Mouse (Mus musculus): ENCODE measurements at regions not wholly inside any gene's neighbourhood (a gene's known extent, or its start where the extent isn't known, plus 50 kb on each side); places are given as distances from the start of the nearest gene placed in this dataset.

GRCm38 (mm10) chr11:64880674-64881073, 98.2 kb upstream of the Elac2 start:
- H3K4me3 ChIP-seq, result no peak overlapping the region
- ATAC-seq (ENCODE audit: extremely low read depth, insufficient number of reproducible peaks, low FRiP score, low TSS enrichment), result no peak
- peaks cover 7% of the 10 kb centered on the region; the same call in 1 of the 2 replicates for H3K27me3 ChIP-seq (replicated peaks)
- H3K4me1 ChIP-seq, result no peaks in the 10 kb centered on the region
- no peak overlapping the region for H3K9ac ChIP-seq
- WGBS, result 23% methylated on average over 8 of the region's 8 CpGs
- H3K9me3 ChIP-seq, result no peaks in the 10 kb centered on the region
- no peak overlapping the region for H3K27ac ChIP-seq (replicated peaks)
- H3K36me3 ChIP-seq, result no peaks in the 10 kb centered on the region
- no peak overlapping the region for H3K4me2 ChIP-seq

DNA sequence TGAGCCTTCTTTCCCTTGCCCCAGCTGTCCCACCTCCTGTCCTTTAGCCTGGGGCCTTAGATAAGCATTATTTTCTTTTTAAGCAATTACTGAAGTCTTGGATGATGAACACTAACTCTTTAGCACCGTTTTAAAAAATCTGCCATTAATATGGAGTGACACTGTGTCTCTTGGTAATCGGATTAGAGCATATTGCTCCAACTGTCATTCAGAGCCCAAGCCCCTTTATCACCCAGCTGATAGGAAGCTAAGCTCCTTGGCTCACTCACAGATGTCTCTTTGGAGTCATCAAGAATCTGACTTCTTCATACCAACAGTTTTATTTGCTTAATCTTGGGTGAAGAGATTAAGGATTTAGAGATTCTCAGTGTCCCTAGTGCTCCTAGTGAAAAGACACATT, 94.3 kb upstream of the Elac2 start:
- Histone ChIP-seq H3K36me3 (no peaks in the 10 kb centered on the region), H3K27ac (replicated peaks) (no peak overlapping the region), H3K27me3 (replicated peaks) (peaks cover 13% of the 10 kb centered on the region; the same call in 1 of the 2 replicates), H3K4me3 (no peak overlapping the region), H3K4me2 (no peak overlapping the region), H3K4me1 (no peaks in the 10 kb centered on the region), H3K9ac (no peak overlapping the region), H3K9me3 (no peaks in the 10 kb centered on the region)
- WGBS, result 35% methylated on average over 2 of the region's 2 CpGs
- no peak for ATAC-seq (ENCODE audit: extremely low read depth, insufficient number of reproducible peaks, low FRiP score, low TSS enrichment)

DNA sequence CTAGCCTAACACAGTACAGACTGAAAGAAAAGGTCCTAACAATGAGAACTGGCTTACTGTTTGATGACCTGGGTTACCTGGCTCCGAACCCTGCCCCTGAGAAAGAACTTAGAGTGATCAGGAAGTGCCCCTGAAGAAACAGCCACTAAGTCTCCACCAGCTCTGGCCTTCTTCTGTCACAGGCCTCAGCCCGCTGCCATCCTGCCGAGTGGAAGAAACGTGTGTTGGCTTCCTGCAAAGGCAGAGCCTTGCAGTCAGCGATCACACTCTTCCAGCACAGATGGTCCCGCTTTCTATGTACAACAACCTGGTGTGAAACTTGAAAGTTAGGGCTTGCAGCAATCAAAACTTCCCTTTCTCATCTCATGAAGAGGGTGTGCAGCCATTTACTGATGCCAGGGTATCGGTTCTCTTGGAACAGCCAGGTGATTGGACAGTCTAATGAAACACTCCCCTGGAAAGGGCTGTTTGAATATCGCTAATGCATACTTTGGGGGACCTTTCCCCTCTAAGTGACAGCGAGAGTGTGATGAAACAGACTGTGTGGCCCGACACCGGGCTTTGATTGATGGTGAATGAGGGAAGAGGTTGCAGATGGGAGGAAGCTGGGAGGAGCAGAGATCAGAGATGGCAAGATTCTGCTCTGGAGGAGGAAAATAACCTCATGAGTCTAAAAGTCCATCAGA, 89.4 kb upstream of the Elac2 start:
- H3K9ac ChIP-seq, result no peak overlapping the region
- H3K36me3 ChIP-seq, result no peaks in the 10 kb centered on the region
- ATAC-seq (ENCODE audit: extremely low read depth, insufficient number of reproducible peaks, low FRiP score, low TSS enrichment), result no peak
- WGBS, result 54% methylated on average over 11 of the region's 11 CpGs
- no peak overlapping the region for H3K27ac ChIP-seq (replicated peaks)
- no peak overlapping the region for H3K4me2 ChIP-seq
- H3K27me3 ChIP-seq (replicated peaks), result peaks cover 6% of the 10 kb centered on the region; the same call in 1 of the 2 replicates
- H3K4me1 ChIP-seq, result no peaks in the 10 kb centered on the region
- no peaks in the 10 kb centered on the region for H3K9me3 ChIP-seq
- no peak overlapping the region for H3K4me3 ChIP-seq

DNA sequence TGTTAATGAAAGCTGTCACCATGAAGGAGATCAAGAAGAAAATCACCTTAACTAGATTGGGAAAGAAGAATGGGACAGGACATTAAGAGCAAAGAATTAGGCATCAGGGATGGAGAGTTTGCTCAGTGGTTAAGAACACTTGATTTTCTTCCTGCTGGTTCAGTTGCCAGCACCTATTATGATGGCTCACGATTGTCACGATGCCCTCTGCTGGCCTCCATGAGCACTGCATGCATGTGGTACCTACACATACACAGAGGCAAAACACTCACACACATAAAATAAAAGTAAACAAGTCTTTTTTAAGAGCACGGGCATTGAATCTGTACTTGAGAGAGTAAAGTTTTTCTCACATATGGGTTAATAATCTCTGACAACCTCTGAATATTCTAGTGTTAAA, 88.1 kb upstream of the Elac2 start:
- H3K4me1 ChIP-seq, result no peaks in the 10 kb centered on the region
- no peaks in the 10 kb centered on the region for H3K36me3 ChIP-seq
- no peaks in the 10 kb centered on the region for H3K9me3 ChIP-seq
- ATAC-seq (ENCODE audit: extremely low read depth, insufficient number of reproducible peaks, low FRiP score, low TSS enrichment), result no peak
- no peak overlapping the region for H3K4me3 ChIP-seq
- H3K9ac ChIP-seq, result no peak overlapping the region
- no peak overlapping the region for H3K4me2 ChIP-seq
- 33% methylated on average over 3 of the region's 3 CpGs for WGBS
- H3K27ac ChIP-seq (replicated peaks), result no peak overlapping the region
- H3K27me3 ChIP-seq (replicated peaks), result peaks cover 6% of the 10 kb centered on the region; the same call in 1 of the 2 replicates

DNA sequence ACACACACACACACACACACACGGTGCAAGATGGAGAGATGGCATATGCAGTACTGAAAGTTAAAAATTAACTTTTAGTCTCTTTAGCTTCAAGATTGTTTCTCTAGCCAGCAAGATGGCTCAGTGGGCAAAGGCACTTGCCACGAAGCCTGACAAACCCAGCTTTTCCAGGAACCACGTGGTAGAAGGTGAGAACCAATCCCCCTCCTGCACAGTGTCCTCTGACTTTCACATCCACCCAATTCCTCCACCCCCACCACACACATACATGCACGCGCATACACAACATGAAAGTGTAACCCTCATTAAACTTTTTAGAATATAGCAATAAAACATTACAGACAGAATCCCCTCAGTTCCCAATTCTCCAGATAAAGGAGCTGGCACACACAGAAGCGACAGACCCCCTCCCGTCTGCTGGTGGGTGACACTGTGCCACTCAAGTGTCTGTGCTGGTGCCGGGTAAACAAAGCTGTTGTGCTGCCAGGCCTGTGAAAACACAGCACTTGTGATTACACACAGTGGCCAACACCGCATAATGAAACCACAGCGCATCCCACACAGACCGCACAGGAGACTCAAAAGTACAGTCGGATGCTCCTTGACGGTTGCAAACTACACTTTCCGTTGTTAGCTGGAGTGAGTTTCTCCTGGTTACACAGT, 82.9 kb upstream of the Elac2 start:
- no peak overlapping the region for H3K4me3 ChIP-seq

GRCm38 (mm10) chr11:64898758-64899586, 79.9 kb upstream of the Elac2 start:
- Histone ChIP-seq H3K9ac (no peak overlapping the region), H3K27me3 (replicated peaks) (peaks cover 6% of the 10 kb centered on the region; the same call in 1 of the 2 replicates), H3K4me3 (no peak overlapping the region), H3K9me3 (no peaks in the 10 kb centered on the region), H3K36me3 (no peaks in the 10 kb centered on the region), H3K4me2 (peak overlapping the region; percentile 32; the same call in 1 of the 2 replicates), H3K4me1 (peaks cover 3% of the 10 kb centered on the region; the same call in 1 of the 2 replicates), H3K27ac (replicated peaks) (no peak overlapping the region)
- 24% methylated on average over 17 of the region's 17 CpGs for WGBS
- no peak for ATAC-seq (ENCODE audit: extremely low read depth, insufficient number of reproducible peaks, low FRiP score, low TSS enrichment)

More for the DNA sequence above, 82.9 kb upstream of the Elac2 start:
- Histone ChIP-seq H3K4me1 (peaks cover 3% of the 10 kb centered on the region; the same call in 1 of the 2 replicates), H3K36me3 (no peaks in the 10 kb centered on the region), H3K4me2 (no peak overlapping the region), H3K27ac (replicated peaks) (no peak overlapping the region), H3K9me3 (no peaks in the 10 kb centered on the region), H3K27me3 (replicated peaks) (peaks cover 6% of the 10 kb centered on the region; the same call in 1 of the 2 replicates), H3K9ac (no peak overlapping the region)
- 76% methylated on average over 14 of the region's 14 CpGs for WGBS
- ATAC-seq (ENCODE audit: extremely low read depth, insufficient number of reproducible peaks, low FRiP score, low TSS enrichment), result no peak

- 65% methylated on average over 15 of the region's 15 CpGs for WGBS
- no peak overlapping the region for H3K4me2 ChIP-seq
- no peak for ATAC-seq (ENCODE audit: extremely low read depth, insufficient number of reproducible peaks, low FRiP score, low TSS enrichment)
Observed at GRCm38 (mm10) chr11:64899587-64900278, 79.1 kb upstream of the Elac2 start.

GRCm38 (mm10) chr11:64916783-64917182, 62.1 kb upstream of the Elac2 start:
- Histone ChIP-seq H3K4me1 (no peaks in the 10 kb centered on the region), H3K27ac (replicated peaks) (no peak overlapping the region), H3K36me3 (no peaks in the 10 kb centered on the region), H3K27me3 (replicated peaks) (no peaks in the 10 kb centered on the region), H3K9ac (no peak overlapping the region), H3K4me3 (no peak overlapping the region), H3K4me2 (no peak overlapping the region), H3K9me3 (no peaks in the 10 kb centered on the region)
- no peak for ATAC-seq (ENCODE audit: extremely low read depth, insufficient number of reproducible peaks, low FRiP score, low TSS enrichment)
- WGBS, result 46% methylated on average over 8 of the region's 8 CpGs

More at GRCm38 (mm10) chr11:64899587-64900278, 79.1 kb upstream of the Elac2 start:
- Histone ChIP-seq H3K36me3 (no peaks in the 10 kb centered on the region), H3K9me3 (no peaks in the 10 kb centered on the region), H3K9ac (no peak overlapping the region), H3K4me1 (peaks cover 3% of the 10 kb centered on the region; the same call in 1 of the 2 replicates), H3K27me3 (replicated peaks) (peaks cover 6% of the 10 kb centered on the region; the same call in 1 of the 2 replicates), H3K4me3 (no peak overlapping the region), H3K27ac (replicated peaks) (no peak overlapping the region)

DNA sequence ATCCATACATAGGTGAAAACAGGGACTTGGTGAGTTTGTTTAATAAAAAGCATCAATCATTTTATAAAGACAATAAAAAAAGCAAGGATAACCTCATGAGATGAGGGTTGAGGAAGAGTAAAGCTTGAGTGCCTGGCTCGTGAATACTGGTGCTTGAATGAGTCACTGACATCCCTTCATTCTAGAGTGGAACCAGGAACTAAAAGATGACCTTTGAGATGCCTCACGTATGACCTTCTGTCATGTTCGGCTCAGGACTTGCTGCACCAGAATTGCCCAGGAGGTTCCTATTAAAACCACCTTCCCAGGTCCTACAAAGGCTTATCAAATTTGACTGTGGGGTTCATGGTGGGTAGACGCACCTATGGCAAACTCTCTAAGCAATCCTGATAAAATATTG, 61.5 kb upstream of the Elac2 start:
- no peak for ATAC-seq (ENCODE audit: extremely low read depth, insufficient number of reproducible peaks, low FRiP score, low TSS enrichment)

DNA sequence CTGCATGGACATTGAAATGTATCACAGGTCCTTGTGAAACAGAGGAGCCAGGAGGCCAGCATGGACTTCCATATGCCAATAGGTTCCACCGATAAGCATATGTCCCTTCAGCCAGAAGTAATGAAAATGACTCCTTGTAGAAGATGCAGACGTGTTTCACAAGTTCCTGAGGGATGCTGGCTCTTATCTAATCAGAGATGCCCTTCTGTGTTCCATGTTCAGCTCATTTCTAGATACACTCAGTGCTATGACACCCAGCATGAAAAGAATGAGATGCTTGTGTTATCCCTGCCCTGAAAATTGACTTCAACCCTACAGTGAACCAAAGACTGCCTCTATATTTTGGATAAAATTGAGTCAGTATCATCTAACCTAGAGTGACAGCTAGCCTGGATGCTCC, 53.8 kb upstream of the Elac2 start:
- H3K27me3 ChIP-seq (replicated peaks), result no peaks in the 10 kb centered on the region; the same call in 1 of the 2 replicates
- no peak overlapping the region for H3K4me3 ChIP-seq
- no peaks in the 10 kb centered on the region for H3K9me3 ChIP-seq
- H3K9ac ChIP-seq, result no peak overlapping the region
- no peak overlapping the region for H3K27ac ChIP-seq (replicated peaks)
- H3K36me3 ChIP-seq, result no peaks in the 10 kb centered on the region
- WGBS, result 57% methylated on average over 2 of the region's 2 CpGs
- H3K4me1 ChIP-seq, result peaks cover 17% of the 10 kb centered on the region
- ATAC-seq (ENCODE audit: extremely low read depth, insufficient number of reproducible peaks, low FRiP score, low TSS enrichment), result no peak
- H3K4me2 ChIP-seq, result no peak overlapping the region

More for the DNA sequence above, 61.5 kb upstream of the Elac2 start:
- Histone ChIP-seq H3K9me3 (no peaks in the 10 kb centered on the region), H3K4me3 (no peak overlapping the region), H3K27me3 (replicated peaks) (no peaks in the 10 kb centered on the region), H3K27ac (replicated peaks) (no peak overlapping the region), H3K9ac (no peak overlapping the region), H3K36me3 (no peaks in the 10 kb centered on the region), H3K4me1 (no peaks in the 10 kb centered on the region), H3K4me2 (no peak overlapping the region)
- 70% methylated on average over 4 of the region's 4 CpGs for WGBS

- ATAC-seq (ENCODE audit: extremely low read depth, insufficient number of reproducible peaks, low FRiP score, low TSS enrichment), result no peak
Observed at GRCm38 (mm10) chr11:64925970-64926369, 52.9 kb upstream of the Elac2 start.

More at GRCm38 (mm10) chr11:64925970-64926369, 52.9 kb upstream of the Elac2 start:
- Histone ChIP-seq H3K36me3 (no peaks in the 10 kb centered on the region), H3K27ac (replicated peaks) (no peak overlapping the region), H3K4me1 (peaks cover 20% of the 10 kb centered on the region), H3K9ac (no peak overlapping the region), H3K4me2 (no peak overlapping the region), H3K4me3 (no peak overlapping the region), H3K9me3 (no peaks in the 10 kb centered on the region), H3K27me3 (replicated peaks) (peaks cover 2% of the 10 kb centered on the region; the same call in 1 of the 2 replicates)
- 35% methylated on average over 1 of the region's 1 CpGs for WGBS
